Mouse (Mus musculus) liver, postnatal 0 days (tissue): ENCODE results near the gene Zfp654.

Experiments used
- CTCF ChIP-seq: sonication (generic); IDR thresholded peaks from 2 replicates; pipeline ENCODE4 v1.5.1; 2016; ENCODE audit warnings: antibody characterized with exemption, low read depth
- EP300 ChIP-seq: IDR thresholded peaks from 2 replicates; pipeline ENCODE4 v1.6.1; 2016; ENCODE audit warnings: antibody characterized with exemption, low read depth, mild to moderate bottlenecking

- TF ChIP-seq CTCF (no peak), EP300 (no peak)
Measured at GRCm38 (mm10) chr16:64876631-64877265, 25.3 kb upstream of the Zfp654 start.
